Comparison of ENCODE assay signal across 8 mouse cellular contexts in genomic region chr10:61285271-61285670, GRCm38 (mm10). TPM values are rescaled to one million over a fixed set of nuclear protein-coding genes. Genes with fewer than 3 reads are reported as not detected.
DNase-seq lines count a peak whose midpoint lies in the region; ATAC-seq and TF ChIP-seq lines count a peak whose summit lies in the region.

No protein-coding gene starts in this region.

- H3K4me2 ChIP-seq in kidney, embryonic 14.5 days (replicated peaks; ENCODE audit: low read depth, low read length) = no peak overlapping the region
- H3K4me2 ChIP-seq in stomach, postnatal 0 days (replicated peaks; ENCODE audit: low read depth) = no peak overlapping the region

- peak; percentile 61; the same call in 1 of the 2 replicates for ATAC-seq in kidney, embryonic 14.5 days (ENCODE audit: low FRiP score, low TSS enrichment)
- ATAC-seq in stomach, postnatal 0 days (ENCODE audit: low FRiP score, low TSS enrichment) = peak; percentile 63; the same call in 1 of the 2 replicates

- TF ChIP-seq EP300 in stomach, postnatal 0 days (optimal IDR thresholded peaks at IDR 0.05) = no peak

- H3K27ac ChIP-seq in kidney, embryonic 14.5 days (ENCODE audit: low read depth, low read length) = no peak overlapping the region; the same call in 1 of the 2 replicates
- peak overlapping the region; percentile 69; the same call in 1 of the 2 replicates for H3K27ac ChIP-seq in stomach, postnatal 0 days (replicated peaks)
- H3K27ac ChIP-seq in embryonic facial prominence, embryonic 10.5 days (replicated peaks) = no peak overlapping the region

- TF ChIP-seq CTCF in stomach, postnatal 0 days (IDR thresholded peaks at IDR 0.05; ENCODE audit: low read depth) = no peak

- 45% methylated on average over 11 of the region's 11 CpGs for WGBS in kidney, embryonic 14.5 days
- WGBS in stomach, postnatal 0 days = 61% methylated on average over 11 of the region's 11 CpGs
- 85% methylated on average over 11 of the region's 11 CpGs for WGBS in embryonic facial prominence, embryonic 10.5 days

- H3K4me1 ChIP-seq in kidney, embryonic 14.5 days (ENCODE audit: control insufficient read depth, insufficient read depth, low read length) = peaks cover 14% of the 10 kb centered on the region; the same call in 1 of the 2 replicates
- no peaks in the 10 kb centered on the region for H3K4me1 ChIP-seq in stomach, postnatal 0 days (replicated peaks; ENCODE audit: control insufficient read depth, insufficient read depth)
- H3K4me1 ChIP-seq in embryonic facial prominence, embryonic 10.5 days = 0 out of 2 replicates have a peak, but pooled peaks cover 4% of the 10 kb centered on the region

- DNase-seq in ovary, adult 18-20 months (ENCODE audit: low spot score) = peak; percentile 47
- no peak for DNase-seq in ovary, postnatal 36 days (ENCODE audit: low spot score)
- peak; percentile 90 for DNase-seq in fibroblast of lung, adult 2 months (ENCODE audit: low read depth)
- DNase-seq in stomach, postnatal 0 days (ENCODE audit: low spot score) = no peak
- no peak for DNase-seq in embryonic facial prominence, embryonic 10.5 days (ENCODE audit: low spot score)
- no peak for DNase-seq in spleen, postnatal 10 days (ENCODE audit: low spot score in 2 of 2)
- no peak for DNase-seq in layer of hippocampus, postnatal 36 days

- no peak overlapping the region for H3K4me3 ChIP-seq in kidney, embryonic 14.5 days (ENCODE audit: low read length)
- H3K4me3 ChIP-seq in stomach, postnatal 0 days (ENCODE audit: low read depth, low read length) = no peak overlapping the region
- H3K4me3 ChIP-seq in embryonic facial prominence, embryonic 10.5 days = no peak overlapping the region

- no peaks in the 10 kb centered on the region for H3K27me3 ChIP-seq in kidney, embryonic 14.5 days (ENCODE audit: control insufficient read depth, insufficient read depth, low read length)
- H3K27me3 ChIP-seq in stomach, postnatal 0 days (ENCODE audit: control insufficient read depth, insufficient read depth, low read length) = no peaks in the 10 kb centered on the region
- H3K27me3 ChIP-seq in embryonic facial prominence, embryonic 10.5 days (replicated peaks; ENCODE audit: low read depth, poor library complexity, severe bottlenecking) = no peaks in the 10 kb centered on the region

- H3K36me3 ChIP-seq in kidney, embryonic 14.5 days (ENCODE audit: control insufficient read depth, insufficient read depth, low read length) = no peaks in the 10 kb centered on the region
- H3K36me3 ChIP-seq in stomach, postnatal 0 days (ENCODE audit: control insufficient read depth, insufficient read depth, low read length) = no peaks in the 10 kb centered on the region
- no peaks in the 10 kb centered on the region for H3K36me3 ChIP-seq in embryonic facial prominence, embryonic 10.5 days (replicated peaks)

- H3K9me3 ChIP-seq in kidney, embryonic 14.5 days (ENCODE audit: control insufficient read depth, low read length) = no peaks in the 10 kb centered on the region
- no peaks in the 10 kb centered on the region for H3K9me3 ChIP-seq in stomach, postnatal 0 days (ENCODE audit: control insufficient read depth, low read length)
- H3K9me3 ChIP-seq in embryonic facial prominence, embryonic 10.5 days = no peaks in the 10 kb centered on the region

- H3K9ac ChIP-seq in kidney, embryonic 14.5 days (ENCODE audit: low read depth, low read length) = no peak overlapping the region
- no peak overlapping the region for H3K9ac ChIP-seq in stomach, postnatal 0 days (ENCODE audit: low read length)

RNA-seq across cellular contexts. Expression of gene Adamts14, which starts 12.0 kb away (rescaled TPM):
- polyA plus RNA-seq in kidney, embryonic 14.5 days (2014; fragmentation: Nextera tagmentation; extraction: Ambion mirVana) = 1.3 and 1.4 TPM in 2 replicates
- 1.1 TPM in 2 replicates for polyA plus RNA-seq in stomach, postnatal 0 days (2015; fragmentation: Nextera tagmentation; extraction: Ambion mirVana)
- polyA plus RNA-seq in embryonic facial prominence, embryonic 10.5 days (2016; fragmentation: Nextera tagmentation; extraction: Ambion mirVana) = 0.40 and 0.42 TPM in 2 replicates
- 1 to 10 TPM; 1.8 TPM for total RNA-seq in layer of hippocampus, postnatal 36 days (2021)

RNA-seq across cellular contexts. Expression of gene Prf1, which starts 12.4 kb away (rescaled TPM):
- polyA plus RNA-seq in kidney, embryonic 14.5 days (2014; fragmentation: Nextera tagmentation; extraction: Ambion mirVana) = not detected in 2 replicates
- 0.05 TPM in 1 of 2 replicates, not detected in the other for polyA plus RNA-seq in stomach, postnatal 0 days (2015; fragmentation: Nextera tagmentation; extraction: Ambion mirVana)
- polyA plus RNA-seq in embryonic facial prominence, embryonic 10.5 days (2016; fragmentation: Nextera tagmentation; extraction: Ambion mirVana) = not detected in 2 replicates
- total RNA-seq in layer of hippocampus, postnatal 36 days (2021) = not detected

Comparison
In these comparisons a context has a peak if more than half of its experiments do, and no peak if none do; other contexts are left out.
1. DNase-seq: peak in ovary, adult 18-20 months (single experiment) and fibroblast of lung, adult 2 months (single experiment); none in ovary, postnatal 36 days (single experiment), stomach, postnatal 0 days (single experiment), embryonic facial prominence, embryonic 10.5 days (single experiment), spleen, postnatal 10 days (0 of 2) and layer of hippocampus, postnatal 36 days (0 of 2).